Mouse (Mus musculus) yolk sac, embryonic 10.5 days (tissue): ENCODE measurements around the gene Gm3012.
"Not testable (repeated sequence)": the region's sequence is repeated elsewhere in the genome, so short reads cannot be mapped to it uniquely, and the experiment has no call there.

Experiments
- DNase-seq: peaks from one replicate; pipeline ENCODE4 v3.0.0-alpha.2; 2017; ENCODE audit warnings: low spot score

Gm3012 gene

DNA sequence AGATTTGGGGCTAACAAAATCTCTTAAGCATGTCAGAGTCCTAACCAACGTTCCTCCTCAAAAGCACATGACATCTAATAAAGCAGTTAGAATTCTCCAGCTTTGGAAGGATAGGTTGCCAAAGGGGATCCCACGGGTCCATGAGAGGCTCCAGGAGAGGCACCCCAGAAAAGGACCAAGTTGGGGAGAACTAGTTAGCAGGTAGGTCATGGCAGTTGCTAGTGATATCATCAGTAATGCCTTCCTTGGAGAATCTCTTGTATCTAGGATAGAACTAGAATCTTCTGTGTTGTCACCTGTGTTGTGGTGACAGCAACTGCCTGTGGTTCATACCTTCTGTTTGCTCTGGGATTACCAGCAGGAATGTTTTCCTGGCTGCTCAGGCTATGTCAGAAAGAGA is at the start of gene Gm3012:
Gene Gm3012, plus strand, starts transcription at position 301 of the 400 bp plus-strand sequence.
- not testable (repeated sequence) for DNase-seq

DNA sequence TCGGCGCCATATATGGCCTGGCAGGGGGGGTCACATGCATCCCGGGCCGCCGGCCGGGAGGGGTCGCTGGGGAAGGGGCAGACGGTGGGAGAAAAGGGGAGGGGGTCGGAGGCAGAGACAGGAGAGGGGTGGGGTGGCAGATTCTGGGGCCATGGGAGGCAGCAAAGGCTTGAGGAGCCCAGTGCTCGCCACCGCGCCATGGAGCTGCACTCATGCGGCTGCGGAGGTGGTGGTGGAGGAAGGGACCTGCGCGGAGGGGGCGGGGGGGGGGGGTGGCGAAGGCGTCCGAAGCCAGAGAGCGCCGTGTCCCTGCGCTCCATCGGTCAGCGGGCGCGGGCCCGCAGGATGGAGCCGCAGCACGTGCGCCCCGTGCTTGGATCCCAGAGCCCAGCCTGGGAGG is 17.4 kb downstream of the Gm3012 start, which contains the start of gene Gm3020:
Gene Gm3020, plus strand, starts transcription at position 301 of the 400 bp plus-strand sequence.
- not testable (repeated sequence) for DNase-seq

DNA sequence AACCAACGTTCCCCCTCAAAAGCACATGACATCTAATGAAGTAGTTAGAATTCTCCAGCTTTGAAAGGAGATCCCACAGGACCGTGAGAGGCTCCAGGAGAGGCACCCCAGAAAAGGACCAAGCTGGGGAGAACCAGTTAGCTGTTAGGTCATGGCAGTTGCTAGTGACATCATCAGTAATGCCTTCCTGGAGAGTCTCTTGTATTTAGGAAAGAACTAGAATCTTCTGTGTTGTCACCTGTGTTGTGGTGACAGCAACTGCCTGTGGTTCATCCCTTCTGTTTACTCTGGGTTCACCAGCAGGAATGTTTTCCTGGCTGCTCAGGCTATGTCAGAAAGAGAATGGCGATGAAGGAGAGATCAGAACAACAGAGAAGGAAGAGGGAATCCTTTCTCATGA is 54.2 kb downstream of the Gm3012 start, which contains the start of gene Gm3043:
Gene Gm3043, plus strand, starts transcription at position 301 of the 400 bp plus-strand sequence.
- not testable (repeated sequence) for DNase-seq
